Mouse (Mus musculus) limb, embryonic 14.5 days (tissue): ENCODE results near the gene a. TPM values are rescaled to one million over a fixed set of nuclear protein-coding genes. Genes with fewer than 3 reads are reported as not detected.

Source experiments
- ATAC-seq: fragments of 200-750 bp; cut with Nextera tagmentation; 2 replicates; pipeline ENCODE4 v1.8.0; 2017; ENCODE audit warnings: low read depth, moderate number of reproducible peaks, moderate TSS enrichment; ENCODE audit not compliant: low FRiP score
- DNase-seq: peaks from one replicate; pipeline ENCODE4 v3.0.0-alpha.2; 2015; ENCODE audit warnings: low spot score
- H3K27ac ChIP-seq: fragments of 300-500 bp; sonication (generic); replicated peaks from 2 replicates; pipeline ENCODE4 v1.5.1; 2014; ENCODE audit warnings: low read depth, mild to moderate bottlenecking, low read length, moderate library complexity, mixed read lengths
- H3K27me3 ChIP-seq: fragments of 300-500 bp; sonication (generic); 2 replicates; pipeline ENCODE4 v1.6.1; 2014; ENCODE audit warnings: low read length, mixed read lengths; ENCODE audit not compliant: control insufficient read depth, insufficient read depth
- H3K36me3 ChIP-seq: fragments of 300-500 bp; sonication (generic); 2 replicates; pipeline ENCODE4 v1.6.1; 2014; ENCODE audit warnings: mild to moderate bottlenecking, low read length, moderate library complexity, mixed read lengths; ENCODE audit not compliant: control insufficient read depth, insufficient read depth
- H3K4me1 ChIP-seq: fragments of 300-500 bp; sonication (generic); 2 replicates; pipeline ENCODE4 v1.6.1; 2014; ENCODE audit warnings: antibody characterized with exemption, low read length, mixed read lengths; ENCODE audit not compliant: control insufficient read depth, insufficient read depth
- H3K4me2 ChIP-seq: fragments of 300-500 bp; sonication (generic); replicated peaks from 2 replicates; pipeline ENCODE4 v1.6.1; 2014; ENCODE audit warnings: low read depth, mild to moderate bottlenecking, low read length, moderate library complexity; ENCODE audit not compliant: severe bottlenecking
- H3K4me3 ChIP-seq: fragments of 300-500 bp; sonication (generic); replicated peaks from 2 replicates; pipeline ENCODE4 v1.5.1; 2014; ENCODE audit warnings: low read length
- H3K9ac ChIP-seq: fragments of 300-500 bp; sonication (generic); 2 replicates; pipeline ENCODE4 v1.6.1; 2014; ENCODE audit warnings: mild to moderate bottlenecking, low read depth, low read length, moderate library complexity; ENCODE audit not compliant: severe bottlenecking
- H3K9me3 ChIP-seq: fragments of 300-500 bp; sonication (generic); 2 replicates; pipeline ENCODE4 v1.6.1; 2016; ENCODE audit warnings: low read length; ENCODE audit not compliant: control insufficient read depth
- POLR2A ChIP-seq: fragments of 200-500 bp; IDR thresholded peaks from 2 replicates; pipeline ENCODE4 v1.8.0; 2012; ENCODE audit warnings: inconsistent platforms, mild to moderate bottlenecking, moderate library complexity, borderline replicate concordance; ENCODE audit not compliant: insufficient read depth, insufficient read length; ENCODE audit errors: extremely low read depth
- WGBS: fragments of 180-500 bp; shearing (Covaris S2); extraction: QIAGEN DNeasy Blood & Tissue Kit; methylation state at CpG from one replicate; pipeline ENCODE4 v1.1.7; 2014; 5-methylcytosine and 5-hydroxymethylcytosine counted together
- polyA plus RNA-seq, 2 experiments: library from polyadenylated mRNA; depleted of rRNA in 1 of 2; stranded (reverse) in 1 of 2; unstranded in 1 of 2; fragments of >200 nt; fragmentation: Nextera tagmentation in 1 of 2; extraction: Ambion mirVana in 1 of 2; gene quantifications; 2 replicates each; pipeline versions ENCODE4 v1.2.1 to v1.2.3; 2012 to 2014

The a gene
- polyA plus RNA-seq, 2 experiments = 19.9 to 54.5 TPM

DNA sequence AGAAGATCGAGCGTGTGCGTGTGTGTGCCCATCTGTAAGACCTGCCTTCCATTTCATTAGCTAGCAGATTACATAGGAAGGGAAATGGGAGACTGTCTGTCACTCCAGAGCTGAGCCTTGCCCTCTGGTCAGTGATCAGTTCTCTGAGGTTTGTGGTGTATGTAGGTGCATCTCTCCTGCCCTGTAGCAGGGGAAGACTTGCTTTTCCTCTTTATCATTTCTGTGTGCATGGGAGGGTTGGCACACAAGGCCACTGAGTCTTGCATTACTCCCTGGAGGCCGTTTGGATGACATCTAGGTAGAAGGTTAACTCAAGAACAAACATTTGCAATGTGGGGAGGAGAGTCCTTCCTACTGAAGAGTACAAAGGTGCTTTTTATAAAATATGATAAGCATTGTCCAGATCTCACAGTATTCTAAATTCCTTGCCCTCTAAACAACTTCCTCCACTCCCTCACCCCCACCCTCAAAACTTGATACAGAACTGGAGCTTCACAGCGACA, 264.9 kb downstream of the a start:
- DNase-seq (no peak), ATAC-seq (no peak)
- Histone ChIP-seq H3K9ac (no peak overlapping the region), H3K36me3 (peaks cover 15% of the 10 kb centered on the region), H3K27me3 (no peaks in the 10 kb centered on the region), H3K4me3 (no peak overlapping the region), H3K27ac (no peak overlapping the region), H3K9me3 (no peaks in the 10 kb centered on the region), H3K4me2 (no peak overlapping the region), H3K4me1 (no peaks in the 10 kb centered on the region; the same call in 1 of the 2 replicates)
- WGBS = 80% methylated on average over 5 of the region's 5 CpGs
- no peak for TF ChIP-seq POLR2A

- DNase-seq (no peak), ATAC-seq (no peak)
- Histone ChIP-seq H3K27ac (no peak overlapping the region), H3K27me3 (no peaks in the 10 kb centered on the region), H3K36me3 (peaks cover 26% of the 10 kb centered on the region), H3K4me3 (no peak overlapping the region), H3K4me1 (no peaks in the 10 kb centered on the region), H3K9me3 (no peaks in the 10 kb centered on the region), H3K4me2 (no peak overlapping the region), H3K9ac (no peak overlapping the region)
- WGBS = 81% methylated on average over 1 of the region's 1 CpGs
- TF ChIP-seq POLR2A = no peak
Measured at GRCm38 (mm10) chr2:155057361-155057760, 266.2 kb downstream of the a start.

GRCm38 (mm10) chr2:155071027-155071426, 279.8 kb downstream of the a start:
- peaks cover 24% of the 10 kb centered on the region for H3K36me3 ChIP-seq
- no peak for TF ChIP-seq POLR2A
- WGBS = 81% methylated on average over 9 of the region's 9 CpGs

DNA sequence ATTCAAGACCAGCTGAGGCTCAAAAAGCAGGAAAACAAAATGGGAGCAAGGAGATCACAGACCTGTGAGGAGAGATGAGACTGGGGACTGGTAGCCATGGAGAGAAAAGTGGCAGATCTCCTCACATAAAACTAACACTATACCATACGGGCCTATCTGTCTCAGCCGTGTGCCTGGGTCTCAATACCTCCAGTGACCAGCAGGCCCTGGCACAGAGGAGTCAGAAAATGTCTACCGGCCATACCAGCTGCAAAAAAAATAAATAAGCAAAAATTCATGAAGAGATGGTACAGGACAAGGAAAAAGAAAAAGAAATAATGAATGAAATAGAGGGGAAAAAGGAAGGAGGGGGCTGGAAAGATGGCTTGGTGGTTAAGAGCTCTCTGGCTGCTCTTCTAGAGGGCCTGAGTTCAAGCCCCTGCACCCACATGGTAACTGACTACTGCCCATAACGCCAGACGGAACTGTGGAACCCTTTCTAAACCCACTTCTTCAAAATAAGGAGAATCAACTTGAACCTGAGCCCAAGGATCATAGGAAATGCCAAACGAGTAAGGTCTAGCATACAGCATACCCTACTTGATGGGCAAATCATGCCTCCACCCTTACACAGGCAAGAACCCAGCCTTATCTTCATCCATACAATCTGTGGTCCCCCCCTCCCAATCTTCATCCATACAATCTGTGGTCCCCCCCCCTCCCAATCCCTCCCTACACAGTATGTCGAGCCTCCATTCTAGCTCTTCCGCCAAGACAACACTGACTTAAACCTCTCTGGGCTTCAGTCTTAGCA, 281.3 kb downstream of the a start:
- DNase-seq (no peak), ATAC-seq (no peak)
- Histone ChIP-seq H3K4me2 (peak overlapping the region; percentile 76; the same call in 1 of the 2 replicates), H3K9me3 (no peaks in the 10 kb centered on the region), H3K27me3 (no peaks in the 10 kb centered on the region), H3K9ac (no peak overlapping the region), H3K27ac (no peak overlapping the region), H3K4me3 (0 out of 2 replicates have a peak overlapping the region, but pooled peaks have one; percentile 65), H3K36me3 (peaks cover 10% of the 10 kb centered on the region), H3K4me1 (peaks cover 20% of the 10 kb centered on the region)
- WGBS = 75% methylated on average over 8 of the region's 8 CpGs
- TF ChIP-seq POLR2A = no peak

More at GRCm38 (mm10) chr2:155071027-155071426, 279.8 kb downstream of the a start:
- no peak overlapping the region for H3K4me3 ChIP-seq
- H3K9me3 ChIP-seq = no peaks in the 10 kb centered on the region
- H3K27ac ChIP-seq = no peak overlapping the region
- H3K9ac ChIP-seq = no peak overlapping the region
- no peak for DNase-seq
- H3K27me3 ChIP-seq = no peaks in the 10 kb centered on the region
- H3K4me1 ChIP-seq = peaks cover 20% of the 10 kb centered on the region
- H3K4me2 ChIP-seq = no peak overlapping the region
- ATAC-seq = no peak

GRCm38 (mm10) chr2:155073347-155073746, 282.1 kb downstream of the a start:
- DNase-seq (no peak), ATAC-seq (no peak)
- 21% methylated on average over 3 of the region's 3 CpGs for WGBS
- H3K4me1 ChIP-seq = peaks cover 20% of the 10 kb centered on the region
- H3K36me3 ChIP-seq = peaks cover 2% of the 10 kb centered on the region; the same call in 1 of the 2 replicates
- peak overlapping the region; percentile 82 for H3K9ac ChIP-seq
- peak overlapping the region; percentile 75; the same call in 1 of the 2 replicates for H3K27ac ChIP-seq
- H3K4me2 ChIP-seq = peak overlapping the region; percentile 76
- H3K27me3 ChIP-seq = no peaks in the 10 kb centered on the region
- TF ChIP-seq POLR2A = no peak
- no peaks in the 10 kb centered on the region for H3K9me3 ChIP-seq
- peak overlapping the region; percentile 65 for H3K4me3 ChIP-seq
